Mouse (Mus musculus): ENCODE data around the gene G430095P16Rik.

The G430095P16Rik gene

DNA sequence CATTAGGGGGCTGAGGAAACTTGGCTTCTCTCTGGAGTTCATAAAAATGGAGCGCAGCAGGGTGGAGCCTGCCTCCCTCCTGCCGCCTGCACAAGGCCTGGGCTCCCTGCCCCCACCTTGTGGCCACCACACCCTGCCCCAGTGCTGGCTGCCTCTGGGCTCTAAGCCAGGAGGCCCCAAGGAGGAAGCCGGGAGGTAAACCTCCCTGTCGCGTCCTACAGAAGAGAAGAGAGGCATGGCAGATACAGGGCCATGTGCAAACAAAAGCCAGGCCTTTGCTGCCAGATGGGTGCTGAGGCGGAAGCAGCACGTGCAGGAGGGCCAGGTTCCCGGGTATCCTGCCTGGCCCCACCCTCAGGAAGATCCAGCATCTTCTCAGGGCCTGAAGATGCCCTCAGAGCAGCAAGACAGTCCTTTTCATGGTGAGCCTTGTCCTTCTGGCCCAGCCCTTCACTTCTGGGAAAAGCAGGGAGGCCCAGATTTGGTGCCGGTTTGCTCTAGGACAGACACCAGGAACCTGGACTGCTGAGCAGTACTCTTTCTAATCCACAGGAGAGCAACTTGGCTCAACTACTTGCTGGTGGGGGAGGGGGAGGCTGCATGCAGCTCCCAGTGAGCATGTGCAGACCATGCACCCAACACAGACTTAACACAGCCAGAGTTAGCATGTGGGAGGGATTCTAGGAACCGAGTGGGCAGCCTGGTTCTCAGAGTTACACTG, at the start of gene G430095P16Rik:
Gene G430095P16Rik (plus strand): TSS at position 158 of the 721 bp plus-strand sequence.
- peak; percentile 87 for DNase-seq

DNA sequence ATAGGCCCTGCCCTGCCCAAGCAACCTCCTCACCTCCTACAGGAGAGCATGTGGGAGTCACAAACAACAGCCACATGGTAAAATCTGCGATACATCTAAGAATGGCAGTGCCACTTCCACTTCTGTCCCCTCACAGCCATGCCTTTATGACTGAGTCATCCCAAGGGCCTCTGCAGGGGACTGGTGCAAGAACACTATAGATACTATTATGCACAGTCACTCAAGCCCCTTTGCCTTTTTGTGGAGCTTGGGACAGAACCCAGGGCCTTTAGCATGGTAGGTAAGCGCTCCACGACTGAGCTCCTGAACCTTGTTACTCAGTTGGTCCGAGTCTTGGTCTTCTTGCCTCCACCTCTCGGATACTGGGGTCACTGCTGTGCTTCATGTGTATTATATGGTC, 45.5 kb upstream of the G430095P16Rik start:
- no peak for DNase-seq

DNA sequence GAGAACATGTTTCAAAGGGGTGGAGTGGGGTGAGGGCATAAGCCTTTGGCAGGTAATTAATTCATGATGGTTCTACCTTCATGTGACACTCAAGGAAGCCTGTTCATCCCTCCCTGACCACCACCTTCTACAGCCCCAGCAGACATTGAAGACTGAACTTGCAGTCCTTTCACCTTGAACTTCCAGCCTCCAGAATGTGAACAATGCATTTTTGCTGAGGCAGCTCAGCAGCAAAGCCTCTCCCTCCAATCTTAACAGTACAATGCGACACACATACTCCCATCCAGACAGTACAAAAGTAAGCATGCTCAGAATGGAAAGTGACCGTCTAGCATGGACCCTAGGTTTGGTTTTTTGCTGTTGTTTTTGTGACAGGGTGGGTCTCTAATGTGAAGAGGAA, 41.3 kb upstream of the G430095P16Rik start:
- no peak for DNase-seq

DNA sequence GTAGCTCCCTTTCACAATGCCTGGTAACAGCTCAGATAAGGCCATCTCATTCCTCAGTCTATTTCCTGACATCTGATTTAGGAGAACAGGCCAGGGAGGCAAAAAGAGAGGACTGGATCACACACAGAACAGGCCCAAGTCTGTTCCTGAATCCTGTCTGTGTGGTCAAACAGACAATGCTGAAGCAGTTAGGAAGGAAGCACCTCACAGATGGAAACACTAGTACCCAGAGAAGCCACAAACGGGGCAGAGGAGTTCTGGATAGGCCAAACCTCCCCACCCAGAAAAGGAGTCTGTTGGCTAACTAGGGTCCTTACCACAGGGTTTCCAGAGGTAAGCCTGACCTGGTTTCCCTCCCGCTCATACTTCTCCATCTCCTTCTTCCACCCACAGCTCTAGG, 40.5 kb upstream of the G430095P16Rik start:
- DNase-seq, result no peak

DNA sequence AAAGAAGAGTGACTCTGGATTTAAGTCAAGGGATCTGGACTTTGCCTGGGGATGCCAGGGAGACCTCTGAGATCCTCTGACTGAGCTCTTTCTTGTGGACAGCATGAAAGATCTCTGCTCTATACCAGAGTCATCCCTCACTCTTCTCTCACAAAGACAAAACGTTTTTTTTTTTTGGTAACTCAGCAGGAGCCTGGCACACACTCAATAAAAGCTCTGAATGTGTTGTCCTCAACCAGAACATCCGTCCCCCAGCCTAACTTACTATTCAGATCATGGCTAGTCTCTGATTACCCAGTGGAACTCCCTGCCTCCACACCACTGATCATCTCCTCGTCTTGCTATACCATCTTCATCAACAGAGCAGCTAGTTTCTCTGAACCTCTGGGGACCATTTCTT, 38.3 kb upstream of the G430095P16Rik start:
- DNase-seq, result no peak

DNA sequence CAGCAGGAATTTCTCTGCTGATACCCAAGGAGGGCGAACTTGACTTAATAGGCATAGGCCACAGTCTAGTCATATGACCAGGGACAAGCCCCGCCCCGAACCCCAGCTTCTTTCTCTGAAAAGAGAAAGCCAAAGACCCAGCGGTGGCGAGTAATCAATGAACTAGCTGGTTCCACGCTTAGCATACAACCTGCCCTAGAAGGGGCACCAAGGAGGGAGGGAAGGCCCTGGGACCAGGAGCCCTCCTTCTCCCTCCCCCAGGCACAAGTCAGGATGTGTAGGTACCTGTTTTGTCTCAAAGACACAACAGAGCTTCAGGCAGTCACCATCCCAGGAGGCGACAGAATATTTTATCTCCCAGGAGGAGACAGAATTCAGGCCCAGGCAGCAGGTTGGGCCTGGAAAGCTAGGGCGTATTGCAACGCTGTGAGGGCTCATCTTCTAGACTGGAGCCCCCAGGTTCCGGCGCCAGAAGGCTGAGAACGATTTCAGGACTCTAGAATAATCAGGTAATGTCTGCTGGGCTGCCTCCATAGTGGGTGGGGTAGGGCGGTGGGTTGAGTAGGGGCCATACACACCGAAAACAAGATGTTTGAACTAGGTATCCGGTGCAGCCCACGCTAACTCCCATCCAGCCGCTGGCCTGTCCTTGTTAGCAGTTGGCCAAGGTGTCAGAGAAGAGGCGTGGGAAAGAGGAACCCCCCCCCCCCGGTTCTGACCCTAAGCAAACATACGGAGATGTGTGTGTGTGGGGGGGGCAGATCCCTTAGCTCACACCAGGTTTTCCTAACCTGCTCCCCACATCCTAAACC, 36.4 kb upstream of the G430095P16Rik start, which contains the start of gene Trmt1:
Gene Trmt1 (plus strand): TSS at position 117 of the 812 bp plus-strand sequence.
- peak; percentile 37 for DNase-seq

DNA sequence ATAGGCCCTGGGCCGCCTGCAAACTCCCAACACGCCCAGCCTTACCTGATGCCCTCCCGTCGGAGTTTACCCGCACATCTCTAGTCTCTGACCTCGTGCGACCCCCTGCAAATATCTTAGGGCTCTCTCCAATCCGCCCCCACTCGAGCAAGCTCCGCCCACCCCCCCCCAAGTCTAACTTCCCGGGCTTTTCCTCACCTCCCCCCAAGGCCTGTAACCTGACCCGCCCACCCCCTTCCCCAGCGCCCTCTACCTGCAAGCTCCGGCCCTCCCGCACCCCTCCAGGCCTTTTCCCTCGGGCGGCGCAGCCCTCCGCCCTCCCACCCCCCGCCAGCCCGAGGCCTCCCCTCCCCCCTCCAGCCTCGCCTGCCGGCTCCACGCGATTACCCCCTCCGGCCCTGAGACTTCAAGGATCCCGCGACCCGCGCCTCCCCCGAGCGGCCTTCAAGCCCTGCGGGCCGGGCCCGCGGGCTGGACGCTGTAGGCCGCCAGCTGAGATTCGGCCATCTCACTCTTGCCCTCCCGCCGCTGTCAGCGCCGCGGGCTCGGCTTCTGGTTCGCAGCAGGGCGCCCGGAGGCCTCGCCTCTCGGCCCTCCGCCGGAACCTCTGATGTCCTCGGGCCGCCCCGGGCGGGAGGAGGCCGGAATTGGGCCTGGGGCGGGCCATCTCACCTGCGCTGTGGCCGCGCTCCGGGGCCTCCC, 35.7 kb upstream of the G430095P16Rik start:
- no peak for DNase-seq

DNA sequence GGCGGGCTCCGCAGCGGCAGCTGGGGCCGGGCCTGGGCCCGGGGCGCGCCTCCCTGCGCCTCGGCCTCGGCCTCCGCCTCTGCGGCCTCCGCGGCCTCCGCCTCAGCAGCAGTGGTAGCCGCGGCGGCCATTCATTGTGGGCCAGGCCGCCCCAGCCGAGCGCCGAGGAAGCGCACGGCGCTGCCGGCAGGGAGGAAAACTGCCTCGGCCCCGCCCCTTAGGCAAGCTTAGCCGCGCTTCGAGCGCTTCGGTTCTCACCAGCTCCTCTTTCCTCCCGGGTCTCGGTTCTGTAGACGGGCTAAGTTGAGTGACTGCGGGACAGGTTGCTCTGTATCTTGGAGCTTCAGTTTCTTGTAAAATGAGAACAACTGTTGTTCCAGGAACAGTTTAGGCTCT, 35.1 kb upstream of the G430095P16Rik start, which contains the start of gene Nacc1:
Gene Nacc1 (minus strand): TSS at position 158 of the 396 bp plus-strand sequence.
- peak; percentile 90 for DNase-seq

DNA sequence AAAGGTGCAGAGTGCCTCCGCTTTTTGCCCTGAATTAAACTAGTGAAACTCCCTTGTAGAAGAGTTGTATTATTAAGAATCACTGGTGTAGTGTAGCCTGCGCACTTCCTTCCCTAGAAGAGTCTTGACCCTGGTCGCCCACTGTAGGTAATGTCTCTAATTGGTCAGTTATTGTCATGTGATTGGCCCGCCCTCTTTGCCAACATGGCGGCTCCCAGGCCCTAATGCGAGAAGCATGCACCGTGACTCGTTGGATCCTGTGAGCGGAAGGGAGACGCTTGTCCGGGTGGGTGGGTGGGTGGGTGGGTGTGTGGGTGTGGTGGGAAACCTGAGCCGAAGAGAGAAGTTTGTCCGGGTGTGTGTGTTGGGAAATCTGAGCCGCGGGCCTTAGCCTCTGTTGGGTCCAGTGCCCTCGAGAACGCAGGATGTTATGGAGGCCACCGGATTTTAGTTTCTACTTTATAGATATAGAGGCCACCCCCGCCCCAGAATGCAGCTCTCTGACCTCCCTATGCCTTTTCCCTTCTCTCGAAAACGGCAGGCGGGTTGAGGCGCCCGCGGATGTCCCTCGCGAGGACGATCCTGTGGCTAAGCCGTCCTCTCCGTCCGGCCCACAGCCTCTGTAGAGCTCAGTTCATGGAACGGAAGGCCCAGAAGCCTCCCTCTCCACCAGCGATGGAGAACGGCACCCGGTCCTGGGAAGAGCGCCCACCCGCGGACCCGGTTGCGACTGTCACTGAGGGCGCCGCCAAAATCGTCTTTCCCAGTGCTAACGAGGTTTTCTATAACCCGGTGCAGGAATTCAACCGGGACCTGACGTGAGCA, 33.5 kb upstream of the G430095P16Rik start:
- peak; percentile 89 for DNase-seq

DNA sequence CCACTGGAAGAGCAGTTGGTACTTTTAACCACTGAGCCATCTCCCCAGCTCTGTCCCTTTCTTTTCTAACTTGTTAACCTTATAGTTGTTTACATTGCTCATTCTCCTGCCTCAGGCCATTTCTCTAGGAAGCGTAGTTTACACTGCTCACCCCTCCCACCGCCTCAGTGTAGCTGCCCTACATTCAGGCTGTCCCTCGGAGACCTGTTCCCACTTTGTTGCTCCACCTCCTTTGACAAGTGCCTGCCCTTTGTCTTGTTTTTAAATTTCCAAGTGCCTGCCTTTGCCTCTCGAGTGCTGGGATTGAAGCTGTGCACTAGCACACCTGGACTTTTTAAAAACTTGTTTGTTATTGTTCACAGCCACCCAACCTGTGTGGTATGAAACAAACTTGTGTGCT, 29.5 kb upstream of the G430095P16Rik start:
- DNase-seq, result no peak

DNA sequence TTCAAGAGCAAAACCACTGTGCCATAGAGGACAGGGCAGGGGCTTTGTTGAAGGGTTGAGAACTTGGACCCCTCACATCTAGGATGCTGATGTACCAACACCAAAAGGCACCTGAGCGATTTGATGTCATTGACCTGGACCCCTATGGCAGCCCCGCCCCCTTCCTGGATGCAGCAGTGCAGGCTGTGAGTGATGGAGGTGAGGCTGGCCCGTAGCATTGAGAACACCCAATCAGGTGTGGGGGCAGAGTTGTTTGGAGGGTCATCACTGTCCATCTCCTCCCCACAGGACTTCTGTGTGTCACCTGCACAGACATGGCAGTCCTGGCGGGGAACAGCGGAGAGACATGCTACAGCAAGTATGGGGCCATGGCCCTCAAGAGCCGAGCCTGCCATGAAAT, 27.7 kb upstream of the G430095P16Rik start:
- DNase-seq, result no peak

DNA sequence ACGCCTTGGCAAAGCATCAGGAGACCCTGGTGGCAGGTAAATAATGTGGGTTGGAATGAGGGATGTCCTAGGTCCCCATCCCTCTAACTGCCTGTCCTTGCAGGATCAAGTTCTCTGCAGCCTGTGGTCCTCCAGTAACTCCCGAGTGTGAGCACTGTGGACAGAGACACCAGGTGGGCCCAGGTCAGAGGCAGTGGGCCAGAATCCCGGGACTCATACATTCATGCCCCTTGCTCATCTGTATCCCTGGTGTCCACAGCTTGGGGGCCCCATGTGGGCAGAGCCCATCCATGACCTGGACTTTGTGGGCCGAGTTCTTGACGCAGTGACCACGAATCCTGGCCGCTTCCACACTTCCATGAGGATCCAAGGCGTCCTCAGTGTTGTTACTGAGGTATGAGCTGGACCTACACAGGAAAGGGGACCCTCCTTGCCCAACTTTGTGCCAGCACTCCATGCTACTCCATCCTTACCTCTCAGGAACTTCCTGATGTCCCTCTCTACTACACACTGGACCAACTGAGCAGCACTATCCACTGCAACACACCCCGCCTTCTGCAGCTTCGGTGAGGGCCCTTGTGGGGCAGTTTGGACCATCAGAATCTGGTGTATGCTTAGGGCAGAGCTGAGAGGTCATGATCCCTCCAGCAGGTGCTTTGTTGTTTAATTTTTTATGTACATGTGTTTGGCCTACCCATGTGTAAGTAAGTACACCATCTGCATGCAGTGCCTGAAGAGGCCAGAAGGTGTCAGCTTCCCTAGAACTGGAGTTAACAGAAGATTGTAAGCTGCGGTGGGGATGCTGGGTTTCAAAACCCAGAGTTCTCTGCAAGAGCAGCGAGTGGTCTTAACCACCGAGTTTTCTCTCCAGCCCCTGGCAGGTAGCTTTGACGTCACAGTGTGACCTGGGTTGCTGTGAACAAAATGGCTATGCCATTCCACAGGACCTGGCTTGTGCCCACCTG, 25.4 kb upstream of the G430095P16Rik start:
- peak; percentile 63 for DNase-seq

DNA sequence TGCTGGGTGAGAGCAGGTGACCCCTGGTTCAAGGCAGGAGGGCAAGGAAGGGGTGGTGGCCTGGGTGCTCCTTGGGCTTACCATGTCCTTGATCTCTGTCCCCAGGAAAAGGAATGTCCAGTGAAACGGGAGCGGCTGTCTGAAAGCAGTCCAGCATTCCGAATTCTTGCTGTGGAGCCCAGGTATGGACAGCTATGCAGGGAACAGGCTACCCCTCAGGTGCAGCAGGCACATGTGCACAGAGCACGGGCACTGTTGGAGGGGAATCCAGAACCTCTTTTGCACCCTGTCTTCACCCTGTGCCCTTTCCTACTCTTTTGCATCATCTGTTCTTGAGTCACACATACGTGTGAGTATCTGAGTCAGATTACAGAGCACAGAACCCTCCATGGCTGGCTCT, 24.5 kb upstream of the G430095P16Rik start:
- DNase-seq, result no peak

DNA sequence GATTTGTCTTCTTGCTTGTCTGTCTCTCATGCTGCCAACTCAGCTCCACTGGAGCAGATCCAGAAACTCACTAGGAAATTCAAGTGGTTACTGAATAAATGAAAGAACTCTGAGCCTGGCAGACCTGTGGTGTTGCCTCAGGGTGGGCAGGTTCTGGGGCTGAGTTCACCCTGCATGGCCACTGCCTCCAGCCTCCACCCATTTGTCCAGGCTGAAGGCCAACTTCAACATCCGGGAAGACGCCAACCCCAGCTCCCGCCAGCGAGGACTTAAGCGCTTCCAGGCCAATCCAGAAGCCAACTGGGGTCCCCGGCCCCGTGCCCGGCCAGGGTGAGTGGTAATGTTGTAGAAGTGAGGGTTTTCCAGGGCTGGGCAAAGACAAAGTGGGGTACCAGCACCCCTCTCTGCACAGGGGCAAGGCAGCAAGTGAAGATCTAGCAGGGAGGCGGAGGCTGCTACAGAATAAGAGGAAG, 23.8 kb upstream of the G430095P16Rik start:
- DNase-seq, result peak; percentile 80

DNA sequence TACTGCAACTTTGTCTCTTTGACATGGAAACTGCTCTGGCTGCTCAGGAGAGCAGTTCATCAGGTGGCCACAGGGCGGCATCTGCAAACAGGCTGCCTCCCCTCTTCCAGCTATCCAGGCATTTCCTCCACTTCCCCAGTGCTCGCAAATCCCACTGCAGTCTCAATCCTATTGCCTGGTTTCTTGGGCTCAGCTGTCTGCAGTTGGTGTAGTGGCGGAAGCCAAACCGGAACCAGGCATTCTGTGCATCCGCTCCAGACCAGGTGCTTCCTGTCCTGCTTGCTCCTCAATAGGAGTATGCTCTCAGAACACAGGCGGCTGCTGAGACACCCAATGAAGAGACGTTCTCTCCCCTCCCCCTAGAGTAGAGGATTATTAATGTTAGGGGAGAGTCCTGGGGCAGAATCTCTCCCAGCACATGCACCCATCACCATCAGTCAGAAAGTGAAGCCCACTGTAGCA, 22.9 kb upstream of the G430095P16Rik start:
- peak; percentile 68 for DNase-seq

DNA sequence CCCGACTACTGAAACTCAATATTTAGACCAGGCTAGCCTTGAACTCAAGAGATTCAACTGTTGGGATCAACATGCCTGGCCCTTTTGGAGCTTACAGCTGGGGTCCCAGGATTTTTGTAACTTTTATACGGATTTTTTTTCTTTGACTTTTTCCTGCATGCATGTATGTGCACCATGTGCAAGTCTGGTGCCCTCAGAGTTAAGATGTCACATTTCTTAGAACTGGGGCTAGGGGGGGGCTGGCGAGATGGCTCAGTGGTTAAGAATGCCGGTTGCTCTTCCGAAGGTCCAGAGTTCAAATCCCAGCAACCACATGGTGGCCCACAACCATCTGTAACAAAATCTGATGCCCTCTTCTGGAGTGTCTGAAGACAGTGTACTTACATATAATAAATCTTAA, 22.3 kb upstream of the G430095P16Rik start:
- DNase-seq, result no peak

DNA sequence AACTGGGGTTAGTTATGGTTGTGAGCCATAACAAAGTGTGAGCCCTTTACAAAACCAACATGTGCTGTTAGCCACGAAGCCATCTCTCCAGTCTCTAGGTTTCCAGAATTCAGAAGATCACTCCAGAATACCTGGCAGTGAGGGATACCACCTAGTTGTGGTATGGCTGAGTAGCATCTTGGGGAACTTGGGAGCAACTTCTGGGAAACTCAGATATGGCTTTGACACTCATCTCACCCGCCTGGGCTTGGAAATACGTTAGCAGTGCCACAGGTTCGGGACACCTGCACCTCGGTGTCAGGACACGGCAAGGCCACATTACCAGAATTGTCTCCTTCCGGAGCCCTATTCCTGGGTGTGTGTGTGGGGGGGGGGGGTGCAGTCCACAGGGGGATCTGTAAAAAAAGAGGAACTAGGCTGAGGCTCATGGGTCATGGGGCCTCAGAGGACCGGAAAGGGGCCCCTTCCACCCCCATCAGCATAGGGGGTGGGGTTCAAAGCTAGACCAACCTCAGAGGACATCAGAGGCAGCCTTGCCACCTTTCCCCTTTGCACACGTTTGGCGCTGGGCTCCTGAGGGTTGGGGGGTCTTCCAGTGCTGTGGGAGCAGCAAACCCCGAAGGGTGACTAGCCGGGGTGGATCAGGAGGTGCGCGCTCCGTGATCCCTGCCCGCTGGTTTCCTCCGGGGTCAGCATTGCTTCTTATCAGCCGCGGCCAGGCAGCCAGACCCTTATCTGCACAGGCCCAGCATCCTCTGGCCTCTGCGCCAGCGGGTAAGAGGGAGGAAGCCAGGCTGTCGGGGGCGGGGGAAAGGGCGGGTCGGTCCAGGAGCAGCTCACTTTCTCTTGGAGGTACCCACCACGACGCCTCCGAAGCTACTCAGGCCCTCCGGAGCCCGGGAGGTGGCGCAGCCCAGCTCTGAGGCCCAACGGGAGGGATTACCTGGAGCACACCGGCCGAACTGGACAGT, 21.6 kb upstream of the G430095P16Rik start, which contains the start of gene Lyl1:
Gene Lyl1 (plus strand): TSS at position 517 of the 971 bp plus-strand sequence.
- DNase-seq, result peak; percentile 86

DNA sequence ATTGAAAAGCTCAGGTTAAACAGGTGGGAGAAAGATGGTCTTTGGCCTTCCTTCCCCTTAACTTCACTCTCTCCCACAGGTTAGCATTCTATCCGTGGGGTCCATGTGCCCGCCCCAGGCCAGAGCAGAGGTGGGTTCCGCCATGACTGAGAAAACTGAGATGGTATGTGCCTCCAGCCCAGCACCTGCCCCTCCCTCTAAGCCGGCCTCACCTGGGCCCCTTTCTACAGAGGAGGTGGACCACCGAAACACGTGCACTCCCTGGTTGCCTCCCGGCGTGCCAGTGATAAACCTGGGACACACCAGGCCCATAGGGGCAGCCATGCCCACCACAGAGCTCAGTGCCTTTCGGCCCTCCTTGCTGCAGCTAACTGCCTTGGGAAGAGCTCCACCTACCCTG, 20.2 kb upstream of the G430095P16Rik start:
- no peak for DNase-seq

DNA sequence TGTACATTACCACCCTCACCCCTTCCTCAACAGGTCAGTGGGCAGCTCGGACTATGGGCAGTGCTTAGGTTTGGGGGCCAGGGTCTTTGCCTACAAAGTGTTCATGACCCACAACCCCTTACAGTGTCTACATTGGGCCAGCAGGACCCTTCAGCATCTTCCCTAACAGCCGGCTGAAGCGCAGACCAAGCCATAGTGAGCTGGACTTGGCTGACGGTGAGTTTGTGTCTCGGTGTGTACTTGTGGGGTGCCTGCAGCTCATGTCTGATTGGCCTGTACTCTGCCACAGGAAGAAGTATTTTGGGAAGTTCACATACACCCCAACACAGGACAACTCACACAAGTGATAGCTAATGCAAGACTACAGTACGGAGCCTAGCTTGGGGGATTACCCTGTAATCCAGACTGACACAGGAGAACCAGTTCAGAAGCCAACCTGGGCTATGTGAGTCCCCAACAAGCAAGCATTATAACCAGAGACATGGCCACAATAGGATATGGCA, 19.8 kb upstream of the G430095P16Rik start:
- DNase-seq, result no peak
